Mouse (Mus musculus): Measurements from ENCODE around the gene Anp32b.

Gene Anp32b

GRCm38 (mm10) chr4:46450519-46451131 lies at the start of gene Anp32b:
Anp32b (plus strand) TSS chr4:46450902.
- DNase-seq (ENCODE audit: extremely low spot score, low read depth, low spot score) = peak; percentile 41

- DNase-seq (ENCODE audit: extremely low spot score, low read depth, low spot score) = no peak
Observed at GRCm38 (mm10) chr4:46404042-46404795, 46.5 kb upstream of the Anp32b start.

GRCm38 (mm10) chr4:46406966-46407703 lies 43.6 kb upstream of the Anp32b start:
- DNase-seq (ENCODE audit: extremely low spot score, low read depth, low spot score) = no peak

DNA sequence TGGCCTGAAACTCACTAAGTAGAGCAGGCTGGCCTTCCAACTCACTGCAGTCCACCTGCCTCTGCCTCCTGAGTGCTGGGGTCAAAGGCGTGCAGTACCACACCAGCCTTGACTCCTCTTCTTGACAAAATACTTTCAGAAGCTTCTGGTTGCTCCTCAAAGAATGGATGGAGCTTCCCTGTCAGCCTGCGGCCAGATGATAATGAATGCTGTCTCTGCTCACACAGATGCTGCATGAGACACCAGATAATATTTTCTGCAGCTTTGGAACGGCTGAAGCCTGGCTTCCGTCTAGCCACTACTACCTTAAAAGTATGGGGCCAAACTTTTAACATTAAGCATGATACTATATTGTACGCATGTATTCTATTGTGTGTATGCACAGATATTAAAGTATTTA lies 40.0 kb upstream of the Anp32b start:
- no peak for DNase-seq (ENCODE audit: extremely low spot score, low read depth, low spot score)

- DNase-seq (ENCODE audit: extremely low spot score, low read depth, low spot score) = no peak
Observed at GRCm38 (mm10) chr4:46411489-46411888, 39.2 kb upstream of the Anp32b start.

- no peak for DNase-seq (ENCODE audit: extremely low spot score, low read depth, low spot score)
Observed at GRCm38 (mm10) chr4:46412113-46412512, 38.6 kb upstream of the Anp32b start.

- DNase-seq (ENCODE audit: extremely low spot score, low read depth, low spot score) = no peak
Observed at GRCm38 (mm10) chr4:46413406-46413805, 37.3 kb upstream of the Anp32b start, which contains the start of gene Hemgn. Hemgn (minus strand) TSS chr4:46413506.

- no peak for DNase-seq (ENCODE audit: extremely low spot score, low read depth, low spot score)
Observed at GRCm38 (mm10) chr4:46417491-46417890, 33.2 kb upstream of the Anp32b start.

DNA sequence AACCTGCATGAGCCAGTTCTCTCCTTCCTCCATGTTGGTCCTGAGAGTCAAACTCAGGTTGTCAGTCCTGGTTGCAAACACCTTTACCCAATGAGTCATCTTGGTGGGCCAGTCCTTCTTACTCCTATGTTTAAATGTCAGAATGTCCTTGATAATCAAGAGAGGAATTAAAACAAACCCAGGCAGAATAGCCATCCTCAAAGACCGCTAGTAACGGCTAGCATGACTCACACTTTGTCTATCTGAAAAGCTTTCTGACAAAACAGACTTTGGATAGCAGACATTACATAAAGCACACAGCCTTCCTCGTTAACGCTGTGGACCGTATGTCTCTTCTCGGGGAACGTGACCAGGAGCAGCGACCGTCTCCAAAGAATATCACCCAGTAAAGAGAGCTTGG lies 31.9 kb upstream of the Anp32b start:
- DNase-seq (ENCODE audit: extremely low spot score, low read depth, low spot score) = no peak

- no peak for DNase-seq (ENCODE audit: extremely low spot score, low read depth, low spot score)
Observed at GRCm38 (mm10) chr4:46422625-46423024, 28.1 kb upstream of the Anp32b start.

- DNase-seq (ENCODE audit: extremely low spot score, low read depth, low spot score) = no peak
Observed at GRCm38 (mm10) chr4:46428903-46429499, 21.7 kb upstream of the Anp32b start.

DNA sequence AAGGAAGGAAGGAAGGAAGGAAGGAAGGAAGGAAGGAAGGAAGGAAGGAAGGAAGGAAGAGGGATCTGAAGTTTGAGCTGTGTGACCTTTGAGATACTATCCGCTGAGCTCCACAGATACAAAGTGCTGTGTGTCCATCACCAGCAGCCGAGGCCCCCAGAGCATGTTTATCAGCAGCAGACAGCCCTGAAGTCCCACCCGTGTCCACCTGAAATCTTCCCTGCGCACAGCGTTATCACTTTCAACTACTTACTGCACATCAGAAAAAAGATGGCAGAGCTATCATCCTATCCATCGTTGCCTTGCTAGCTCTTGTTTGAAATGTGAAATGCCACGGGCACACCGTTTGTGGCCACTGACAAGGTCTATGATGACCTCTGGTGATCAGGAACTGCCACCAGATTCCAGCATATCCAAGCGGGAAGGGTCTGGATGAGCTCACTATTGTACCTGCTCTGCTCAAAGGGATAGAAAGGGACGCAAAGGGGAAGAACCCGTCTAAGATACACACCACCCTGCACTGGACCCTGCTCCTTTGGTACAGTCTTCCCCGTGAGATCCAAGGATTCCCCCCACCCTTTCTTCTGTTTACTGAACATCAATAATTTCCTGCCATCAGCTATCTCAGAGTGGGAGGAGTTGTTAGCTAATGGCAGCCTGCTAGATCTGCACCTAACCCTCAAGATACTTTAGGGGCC lies 18.2 kb upstream of the Anp32b start:
- no peak for DNase-seq (ENCODE audit: extremely low spot score, low read depth, low spot score)

- DNase-seq (ENCODE audit: extremely low spot score, low read depth, low spot score) = no peak
Observed at GRCm38 (mm10) chr4:46442501-46442900, 8.2 kb upstream of the Anp32b start.

DNA sequence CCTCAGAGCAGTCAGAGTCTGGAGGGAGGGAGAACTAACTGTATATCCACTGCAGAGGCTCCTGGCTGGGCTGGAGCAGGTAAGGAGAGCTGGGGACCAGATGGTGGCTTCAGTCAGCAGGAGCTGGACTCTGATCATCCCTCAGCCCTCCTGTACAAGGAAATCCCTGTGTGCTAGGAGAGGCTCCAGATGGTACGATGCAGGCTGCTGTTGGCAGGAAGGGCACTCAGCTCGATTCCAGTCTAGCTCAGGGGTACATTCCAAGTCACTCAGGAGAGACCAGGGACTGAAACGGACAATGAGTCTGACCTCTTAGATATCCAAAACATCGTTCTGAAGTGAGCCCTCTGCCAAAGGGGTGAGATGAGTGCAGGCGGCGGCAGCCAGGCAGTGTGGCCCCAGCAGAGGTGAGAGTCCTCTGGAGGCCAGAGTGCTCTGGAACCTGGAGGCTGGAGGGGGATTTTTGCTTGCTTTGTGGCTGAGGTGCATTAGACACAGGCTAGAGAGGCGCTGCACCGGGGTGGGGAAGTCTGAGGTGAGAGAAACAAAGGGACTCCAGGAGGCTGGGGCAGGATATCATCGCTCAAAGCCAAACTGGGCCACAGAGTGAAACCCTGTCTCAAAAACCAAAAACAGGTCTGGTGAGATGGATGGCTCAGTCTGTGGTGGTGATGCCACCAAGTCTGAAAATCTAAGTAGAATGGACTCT lies 5.3 kb upstream of the Anp32b start:
- DNase-seq (ENCODE audit: extremely low spot score, low read depth, low spot score) = no peak

- DNase-seq (ENCODE audit: extremely low spot score, low read depth, low spot score) = no peak
Observed at GRCm38 (mm10) chr4:46447461-46447860, 3.2 kb upstream of the Anp32b start.

DNA sequence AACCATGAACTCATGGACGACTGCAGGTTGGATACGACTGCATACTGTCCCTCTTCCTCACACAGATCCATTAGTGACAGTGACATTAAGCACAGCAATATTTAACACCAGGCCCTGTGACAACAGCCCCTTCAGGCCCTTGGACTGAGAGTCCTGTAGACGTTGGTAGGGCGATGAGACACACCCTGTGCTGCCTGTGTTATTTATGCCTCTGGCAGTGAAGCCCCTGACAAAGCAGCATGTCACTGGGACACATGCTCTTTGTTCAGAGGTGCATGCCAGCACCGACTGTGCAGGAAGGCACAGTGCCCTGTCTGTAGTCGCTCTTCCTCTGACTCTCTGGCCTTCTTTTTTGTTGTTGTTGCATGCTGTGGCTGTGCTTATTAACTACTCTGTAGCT lies 1.8 kb upstream of the Anp32b start:
- DNase-seq (ENCODE audit: extremely low spot score, low read depth, low spot score) = no peak

GRCm38 (mm10) chr4:46450020-46450518 lies 633 bp upstream of the Anp32b start:
- DNase-seq (ENCODE audit: extremely low spot score, low read depth, low spot score) = no peak

- no peak for DNase-seq (ENCODE audit: extremely low spot score, low read depth, low spot score)
Observed at GRCm38 (mm10) chr4:46451240-46451757, 597 bp downstream of the Anp32b start.

- no peak for DNase-seq (ENCODE audit: extremely low spot score, low read depth, low spot score)
Observed at GRCm38 (mm10) chr4:46451758-46452480, 1.2 kb downstream of the Anp32b start.
